Mouse (Mus musculus) stomach, postnatal 0 days (tissue): ENCODE results near the gene Fsd1l.

Experiments
- CTCF ChIP-seq: IDR thresholded peaks from 2 replicates; pipeline ENCODE4 v1.5.1; 2016; ENCODE audit warnings: antibody characterized with exemption, low read depth, mild to moderate bottlenecking, moderate library complexity
- EP300 ChIP-seq: optimal IDR thresholded peaks from 2 replicates; pipeline ENCODE3; 2016; ENCODE audit warnings: antibody characterized with exemption

DNA sequence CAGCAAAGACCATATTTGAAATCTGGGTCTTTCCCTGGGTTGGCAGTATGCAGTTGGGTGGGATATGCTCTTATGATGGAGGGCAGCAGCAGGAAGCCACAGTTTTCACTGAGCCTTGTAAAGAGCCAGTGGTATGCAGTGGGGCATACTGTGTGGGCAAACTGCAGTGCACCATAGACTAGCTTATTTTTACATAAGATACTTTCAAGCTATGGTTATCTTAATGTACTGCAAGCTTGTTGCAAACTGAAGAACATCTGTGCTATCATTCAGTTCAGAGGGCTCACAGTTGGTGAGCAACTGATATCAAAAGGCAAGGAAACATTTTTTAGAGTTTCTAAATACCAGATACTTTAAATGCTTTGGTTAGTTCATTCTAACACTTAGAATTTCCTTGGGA is 29.4 kb downstream of the Fsd1l start:
- TF ChIP-seq CTCF, result no peak
- TF ChIP-seq EP300, result no peak
